Mouse (Mus musculus) cortical plate, adult 2 months (tissue): ENCODE measurements around the gene Fzr1. TPM values are rescaled to one million over a fixed set of nuclear protein-coding genes. Genes with fewer than 3 reads are reported as not detected.

ENCODE experiments used
- H3K27ac ChIP-seq: fragments of 200-500 bp; 2 replicates; pipeline ENCODE4 v1.5.1; 2012; ENCODE audit warnings: low read length, control low read depth, inconsistent platforms; ENCODE audit not compliant: insufficient read depth
- H3K4me1 ChIP-seq: fragments of 200-500 bp; 2 replicates; pipeline ENCODE4 v1.6.1; 2011; ENCODE audit warnings: low read length; ENCODE audit not compliant: control insufficient read depth, insufficient read depth
- H3K4me3 ChIP-seq: fragments of 200-500 bp; 2 replicates; pipeline ENCODE4 v1.5.1; 2011; ENCODE audit warnings: mild to moderate bottlenecking, low read length, control low read depth; ENCODE audit not compliant: insufficient read depth
- CTCF ChIP-seq: fragments of 200-500 bp; IDR thresholded peaks from 2 replicates; pipeline ENCODE4 v1.5.1; 2011; ENCODE audit warnings: mild to moderate bottlenecking, control low read depth, low read length; ENCODE audit not compliant: insufficient read depth; ENCODE audit errors: extremely low read depth
- POLR2A ChIP-seq: fragments of 200-500 bp; IDR thresholded peaks from 2 replicates; pipeline ENCODE4 v1.6.1; 2011; ENCODE audit warnings: mild to moderate bottlenecking, low read length, control low read depth; ENCODE audit not compliant: insufficient read depth; ENCODE audit errors: extremely low read depth
- polyA plus RNA-seq: library from polyadenylated mRNA; depleted of rRNA; stranded (reverse); fragments of >200 nt; gene quantifications from 2 replicates; pipeline ENCODE4 v1.2.3, GENCODE M21; 2012

Gene Fzr1
- polyA plus RNA-seq, 1 experiment: 75.5 TPM

DNA sequence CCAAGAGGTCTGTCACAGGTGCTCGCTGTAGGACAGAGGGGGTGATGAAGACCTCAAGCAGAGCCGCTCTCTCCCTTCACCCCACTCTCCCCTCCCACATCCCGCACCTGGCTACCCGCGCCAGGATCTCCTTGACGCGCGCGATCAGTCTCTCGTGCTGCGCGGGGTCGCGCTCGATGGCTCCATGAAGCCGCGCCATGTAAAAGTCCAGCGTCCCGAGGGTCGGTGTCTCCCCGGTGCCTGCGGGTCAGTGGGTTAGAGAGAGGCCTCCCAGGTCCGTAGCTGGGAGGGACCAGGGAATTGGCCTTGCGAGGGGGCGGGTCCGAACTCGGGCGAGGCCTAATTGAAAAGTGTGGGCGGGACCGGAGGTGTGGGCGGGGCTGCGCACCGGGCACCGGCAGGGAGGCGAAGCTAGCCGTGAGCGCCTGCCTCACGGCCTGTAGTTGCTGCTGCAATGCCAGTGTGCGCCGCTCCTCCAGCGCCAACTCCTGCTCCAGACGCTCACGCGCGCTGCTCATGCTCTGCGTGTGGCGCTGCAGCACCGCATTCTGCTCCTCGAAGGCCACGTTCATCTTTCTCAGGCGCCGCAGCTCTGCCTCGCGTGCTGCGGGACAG, 31.8 kb downstream of the Fzr1 start:
- TF ChIP-seq CTCF (peak; percentile 5; the same call in 1 of the 2 replicates), POLR2A (no peak)
- H3K27ac ChIP-seq: no peak overlapping the region
- H3K4me3 ChIP-seq: no peak overlapping the region
- no peaks in the 10 kb centered on the region for H3K4me1 ChIP-seq

DNA sequence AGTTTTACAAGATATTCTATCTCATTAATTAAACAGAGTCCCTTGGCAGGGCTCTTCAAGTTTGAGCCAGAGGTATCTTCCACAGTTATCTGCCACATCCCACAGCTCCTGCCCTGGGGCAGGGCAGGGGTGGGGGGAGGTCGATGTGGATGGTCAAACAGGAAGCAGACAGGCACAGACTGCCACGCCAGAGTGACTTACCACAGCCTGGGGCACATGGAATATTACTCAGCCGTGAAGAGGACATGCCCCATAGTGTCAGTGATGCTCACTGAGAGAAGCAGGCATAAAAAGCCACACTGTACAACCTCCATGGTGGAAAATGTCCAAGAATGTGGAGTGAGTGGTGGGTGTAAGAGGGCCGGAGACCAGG, 33.2 kb downstream of the Fzr1 start:
- Histone ChIP-seq H3K4me3 (no peak overlapping the region), H3K27ac (no peak overlapping the region), H3K4me1 (no peaks in the 10 kb centered on the region)
- TF ChIP-seq POLR2A: no peak
- TF ChIP-seq CTCF: no peak

DNA sequence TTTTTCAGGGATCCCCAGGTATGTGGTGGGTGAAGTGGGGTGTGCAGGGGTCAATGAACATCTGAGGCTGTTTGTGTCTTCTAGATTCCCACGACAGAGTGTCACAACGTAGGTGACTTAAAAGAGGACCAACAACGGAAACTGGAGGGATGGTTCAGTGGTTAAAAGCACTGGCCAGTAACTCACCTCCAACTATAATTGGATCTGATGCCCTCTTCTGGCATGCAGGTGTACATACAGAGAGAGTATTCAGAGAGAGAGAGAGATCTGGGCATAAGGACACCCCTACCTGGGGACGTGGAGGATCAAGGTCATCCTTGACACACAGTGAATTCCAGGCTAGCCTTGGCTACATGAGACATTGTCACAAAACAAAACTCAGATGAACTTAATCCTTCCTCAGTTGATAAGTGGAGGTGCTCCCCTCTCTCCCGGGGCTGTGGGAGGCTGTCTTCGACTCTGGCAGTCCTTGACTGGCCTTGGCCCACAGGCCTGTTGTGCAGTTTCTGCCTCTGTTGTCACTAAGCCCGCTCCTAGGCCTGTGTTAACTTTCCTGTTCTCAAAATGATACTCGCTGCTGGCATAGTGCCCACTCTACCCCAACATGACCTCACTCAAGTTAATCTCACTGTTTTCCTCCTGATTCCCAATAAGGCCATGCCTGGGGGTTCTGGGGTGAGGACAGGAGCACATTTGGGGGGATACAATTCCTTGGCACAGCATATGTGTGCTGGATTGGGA, 33.7 kb downstream of the Fzr1 start:
- TF ChIP-seq CTCF (no peak; the same call in 1 of the 2 replicates), POLR2A (no peak)
- no peaks in the 10 kb centered on the region for H3K4me1 ChIP-seq
- H3K27ac ChIP-seq: no peak overlapping the region
- no peak overlapping the region for H3K4me3 ChIP-seq

DNA sequence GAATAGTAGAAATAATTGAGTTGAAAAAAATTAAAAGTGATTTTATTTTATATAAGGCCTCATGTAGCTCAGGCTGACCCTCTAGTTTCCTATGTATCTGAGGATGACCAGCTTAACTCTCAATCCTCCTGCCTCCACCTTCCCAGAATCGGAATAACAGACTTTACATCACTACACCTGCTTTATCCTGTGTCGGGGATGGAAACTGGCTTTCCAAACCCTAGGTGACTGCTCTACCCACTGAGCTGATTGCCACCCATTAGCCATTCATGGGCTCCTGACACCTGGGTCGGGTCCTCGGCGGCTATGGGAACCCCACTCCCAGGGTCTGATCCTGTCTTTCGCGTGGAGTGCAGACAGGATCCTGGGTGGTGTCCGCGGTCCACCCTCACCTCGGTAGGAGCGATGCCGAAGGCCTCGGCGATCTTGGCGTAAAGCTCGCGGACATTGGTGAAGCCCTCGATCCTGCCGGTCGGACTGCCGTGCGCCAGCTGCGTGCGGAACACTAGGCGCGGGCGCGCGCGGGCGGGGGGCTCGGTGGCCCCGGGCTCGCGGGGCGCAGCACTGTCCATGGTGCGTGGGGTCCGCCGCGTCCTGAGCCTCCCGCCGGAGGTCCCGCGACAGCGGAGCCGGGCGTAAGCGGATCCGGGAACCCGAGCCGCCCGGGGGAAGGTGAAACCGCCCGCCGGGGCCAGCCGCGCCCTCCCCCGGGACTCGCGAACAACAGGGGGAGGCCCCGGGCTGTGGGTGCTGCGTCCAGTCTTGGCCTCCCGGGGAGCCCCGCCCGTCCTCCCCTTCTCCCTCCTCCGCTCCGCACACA, 35.4 kb downstream of the Fzr1 start, which contains the start of gene Gipc3:
Gipc3 (minus strand) TSS at position 581 of the 820 bp plus-strand sequence.
- Histone ChIP-seq H3K27ac (no peak within 1 kb of the TSS), H3K4me1 (no peaks in the 10 kb centered on the region), H3K4me3 (0 out of 2 replicates have a peak within 1 kb of the TSS, but pooled peaks have one; percentile 12)
- no peak for TF ChIP-seq CTCF
- TF ChIP-seq POLR2A: no peak

DNA sequence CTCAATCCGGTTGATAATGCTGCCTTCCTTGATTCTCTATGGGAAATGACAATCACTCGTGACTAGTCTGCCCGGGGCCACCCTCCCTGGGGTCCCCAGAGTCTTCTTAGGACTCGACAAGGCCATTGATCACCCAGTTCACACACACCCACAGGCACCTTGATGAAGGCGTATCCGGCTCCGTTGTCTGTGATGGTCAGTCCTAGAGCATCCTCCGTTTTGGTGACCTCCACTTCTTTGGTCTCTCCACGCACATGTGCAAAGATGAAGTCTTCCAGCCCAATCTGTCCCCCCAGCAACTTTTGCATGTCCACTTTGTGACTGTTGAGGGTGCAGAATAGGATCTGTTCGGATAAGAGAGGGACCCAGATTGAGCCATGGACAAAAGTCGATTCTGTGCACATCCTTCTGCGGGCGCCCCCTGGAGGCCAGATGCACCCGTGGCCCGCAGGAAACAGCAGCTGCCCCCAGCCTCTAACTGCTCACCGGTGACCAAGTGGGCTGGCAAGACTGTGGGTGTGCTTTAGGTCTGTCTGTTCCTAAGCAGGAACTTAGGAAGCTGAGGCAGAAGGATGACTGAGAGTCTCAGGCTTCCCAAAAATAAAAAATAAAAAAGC, 36.9 kb downstream of the Fzr1 start:
- Histone ChIP-seq H3K27ac (no peak overlapping the region), H3K4me3 (no peak overlapping the region), H3K4me1 (no peaks in the 10 kb centered on the region)
- TF ChIP-seq POLR2A: no peak
- TF ChIP-seq CTCF: peak; percentile 35

DNA sequence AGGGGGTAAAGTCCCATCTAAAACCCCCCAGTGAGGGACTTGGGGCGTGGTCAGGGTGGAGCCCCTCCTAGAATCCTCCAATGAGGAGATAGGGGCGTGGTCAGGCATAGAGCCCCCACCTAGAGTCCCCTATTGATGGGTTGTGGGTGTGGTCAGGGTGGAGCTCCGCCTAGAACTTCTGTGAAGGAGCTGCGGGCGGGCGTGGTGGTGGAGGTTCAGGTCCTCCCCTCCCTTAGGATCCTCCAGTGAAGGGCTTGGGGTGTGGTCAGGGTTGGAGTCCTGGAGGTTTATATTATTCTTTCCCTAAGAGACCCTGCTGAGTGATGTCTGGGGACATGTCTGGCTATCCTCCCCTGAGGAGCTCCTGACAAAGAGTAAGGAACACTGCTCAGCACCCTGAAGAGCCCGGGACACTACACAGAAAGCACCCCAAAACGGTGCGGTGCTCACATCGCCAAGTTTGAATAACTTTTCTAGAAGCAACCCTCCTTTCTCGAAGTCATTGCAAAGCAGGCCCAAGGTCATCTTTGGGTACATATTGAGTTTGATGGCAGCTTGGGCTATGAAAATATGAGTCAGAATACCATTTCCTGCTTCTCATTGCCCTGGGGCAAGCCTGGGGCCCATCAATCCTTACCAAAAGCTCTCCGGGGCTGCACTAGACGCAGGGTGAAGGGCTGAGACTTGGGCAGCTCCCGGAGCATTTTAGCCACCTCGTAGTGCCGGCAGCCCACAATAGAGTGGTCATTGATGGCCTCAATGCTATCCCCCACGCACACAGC, 37.6 kb downstream of the Fzr1 start:
- Histone ChIP-seq H3K4me1 (no peaks in the 10 kb centered on the region), H3K4me3 (no peak overlapping the region), H3K27ac (no peak overlapping the region)
- TF ChIP-seq POLR2A (no peak), CTCF (no peak)

DNA sequence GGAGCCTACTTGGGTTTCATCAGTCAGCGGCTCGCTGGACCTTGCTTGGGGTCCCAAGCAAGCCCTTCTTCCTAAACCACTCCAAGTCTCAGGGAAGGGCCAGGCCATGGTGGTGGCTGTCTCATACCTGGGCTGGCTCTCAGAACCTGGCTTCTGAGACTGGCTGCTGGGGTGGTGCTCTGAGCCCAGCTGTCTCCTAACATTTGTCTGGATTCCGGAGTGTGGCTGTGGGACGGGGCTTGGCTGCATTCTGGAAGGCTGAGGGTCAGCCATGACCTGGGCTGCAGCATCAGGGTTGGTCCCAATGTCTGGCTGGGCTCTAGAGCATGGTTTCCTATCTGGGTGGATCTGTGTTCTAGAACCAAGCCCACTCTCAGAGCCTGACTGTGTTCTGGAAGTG, 41.8 kb downstream of the Fzr1 start:
- no peak overlapping the region for H3K27ac ChIP-seq
- no peaks in the 10 kb centered on the region for H3K4me1 ChIP-seq
- no peak for TF ChIP-seq POLR2A
- TF ChIP-seq CTCF: no peak
- no peak overlapping the region for H3K4me3 ChIP-seq

DNA sequence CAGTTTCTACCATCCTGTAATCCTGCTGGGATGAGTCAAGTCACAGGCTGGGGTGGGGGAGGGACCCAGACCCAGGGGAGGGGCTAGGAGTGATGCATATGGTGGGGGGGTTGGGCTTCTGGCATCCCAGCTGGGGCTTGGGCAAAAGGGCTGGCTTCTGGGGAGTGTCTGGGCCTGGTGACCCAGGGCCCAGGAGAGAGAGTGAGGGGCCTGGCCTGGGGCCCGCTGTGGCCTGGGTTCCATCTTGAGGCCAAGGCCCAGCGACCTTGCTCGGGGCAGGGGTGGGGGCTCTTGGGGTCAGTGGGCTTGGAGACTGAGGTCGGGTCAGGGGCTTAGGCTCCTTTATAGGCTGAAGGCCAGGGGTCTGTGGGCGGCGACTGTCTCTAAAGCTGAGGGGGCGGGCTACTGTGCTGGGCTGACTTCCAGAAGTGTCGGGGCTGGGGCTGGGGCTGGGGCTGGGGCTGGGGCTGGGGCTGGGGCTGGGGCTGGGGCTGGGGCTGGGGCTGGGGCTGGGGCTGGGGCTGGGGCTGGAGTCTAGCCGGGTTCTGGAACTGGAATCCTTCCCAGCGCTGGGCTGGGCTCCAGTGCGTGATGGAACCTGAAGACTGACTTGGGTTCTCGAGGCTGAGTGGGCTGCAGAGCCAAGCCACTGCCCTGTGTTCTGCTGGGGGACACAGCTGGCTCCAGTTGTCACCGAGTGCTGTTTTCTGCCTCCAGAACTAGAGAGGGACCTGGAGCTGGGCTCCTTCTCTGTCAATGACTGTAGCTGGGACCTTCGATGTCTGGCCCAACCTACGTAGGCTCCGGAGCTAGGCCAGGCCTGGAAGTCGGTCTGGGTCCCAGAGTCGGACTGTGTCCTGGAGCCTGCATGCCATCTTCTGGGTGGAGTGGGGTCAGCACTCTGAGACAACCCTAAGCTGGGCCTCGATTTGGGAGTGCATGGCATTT, 42.6 kb downstream of the Fzr1 start:
- Histone ChIP-seq H3K27ac (no peak overlapping the region), H3K4me1 (no peaks in the 10 kb centered on the region), H3K4me3 (no peak overlapping the region)
- no peak for TF ChIP-seq POLR2A
- no peak for TF ChIP-seq CTCF
